ENCODE assay signal across 8 mouse cellular contexts in genomic region chr19:45058113-45058839, GRCm38 (mm10). TPM values are rescaled to one million over a fixed set of nuclear protein-coding genes. Genes with fewer than 3 reads are reported as not detected.
DNase-seq lines count a peak whose midpoint lies in the region; ATAC-seq and TF ChIP-seq lines count a peak whose summit lies in the region.

No protein-coding gene starts in this region.

- H3K36me3 ChIP-seq in G1E (replicated peaks), result peaks cover 16% of the 10 kb centered on the region
- peaks cover 22% of the 10 kb centered on the region for H3K36me3 ChIP-seq in forebrain, postnatal 0 days (ENCODE audit: insufficient read depth)
- H3K36me3 ChIP-seq in lung, embryonic 15.5 days, result 0 out of 2 replicates have a peak, but pooled peaks cover 4% of the 10 kb centered on the region

- peak overlapping the region; percentile 88 for H3K9ac ChIP-seq in forebrain, postnatal 0 days
- H3K9ac ChIP-seq in lung, embryonic 15.5 days, result peak overlapping the region; percentile 67

- no peaks in the 10 kb centered on the region for H3K27me3 ChIP-seq in G1E (ENCODE audit: insufficient read depth, low read length)
- H3K27me3 ChIP-seq in forebrain, postnatal 0 days (ENCODE audit: insufficient read depth, low read length), result no peaks in the 10 kb centered on the region
- no peaks in the 10 kb centered on the region for H3K27me3 ChIP-seq in lung, embryonic 15.5 days

- H3K9me3 ChIP-seq in G1E (replicated peaks), result no peaks in the 10 kb centered on the region
- no peaks in the 10 kb centered on the region for H3K9me3 ChIP-seq in forebrain, postnatal 0 days (ENCODE audit: low read length)
- no peaks in the 10 kb centered on the region for H3K9me3 ChIP-seq in lung, embryonic 15.5 days

- peak; percentile 60 for DNase-seq in G1E (ENCODE audit: low spot score)
- DNase-seq in cerebellum, adult 18-20 months, result peak; percentile 90 to 95
- peak; percentile 98 for DNase-seq in forebrain, postnatal 0 days
- DNase-seq in heart, postnatal 4 days, result peak; percentile 96
- peak; percentile 90 to 92 for DNase-seq in layer of hippocampus, adult 8-10 months (ENCODE audit: low spot score in 2 of 2)
- peak; percentile 90 for DNase-seq in ovary, adult 18-20 months (ENCODE audit: low spot score)
- DNase-seq in thymus, postnatal 0 days (ENCODE audit: low spot score), result peak; percentile 96

- H3K4me1 ChIP-seq in G1E (ENCODE audit: insufficient read depth, low read depth, low read length), result peaks cover 68% of the 10 kb centered on the region
- H3K4me1 ChIP-seq in forebrain, postnatal 0 days (ENCODE audit: insufficient read depth), result peaks cover 13% of the 10 kb centered on the region
- H3K4me1 ChIP-seq in lung, embryonic 15.5 days, result peaks cover 21% of the 10 kb centered on the region

- ATAC-seq in G1E (ENCODE audit: extremely low read depth, insufficient number of reproducible peaks, low FRiP score, poor library complexity, severe bottlenecking), result peak; percentile 86
- ATAC-seq in forebrain, postnatal 0 days, result peak; percentile 94
- peak; percentile 94 for ATAC-seq in lung, embryonic 15.5 days (ENCODE audit: borderline replicate concordance, extremely low read depth, low FRiP score, low TSS enrichment)

- peak overlapping the region; percentile 69 for H3K4me3 ChIP-seq in G1E (ENCODE audit: low read depth, low read length)
- H3K4me3 ChIP-seq in forebrain, postnatal 0 days (ENCODE audit: low read depth, low read length), result peak overlapping the region; percentile 64
- H3K4me3 ChIP-seq in lung, embryonic 15.5 days, result peak overlapping the region; percentile 53

- under 1% methylated on average over 34 of the region's 34 CpGs for WGBS in forebrain, postnatal 0 days
- under 1% methylated on average over 34 of the region's 34 CpGs for WGBS in lung, embryonic 15.5 days

- peak overlapping the region; percentile 98 for H3K27ac ChIP-seq in forebrain, postnatal 0 days (ENCODE audit: low read depth, low read length)
- H3K27ac ChIP-seq in lung, embryonic 15.5 days, result peak overlapping the region; percentile 97

- H3K4me2 ChIP-seq in forebrain, postnatal 0 days (ENCODE audit: low read depth), result peak overlapping the region; percentile 81
- peak overlapping the region; percentile 71 for H3K4me2 ChIP-seq in lung, embryonic 15.5 days

- TF ChIP-seq CTCF in G1E (IDR thresholded peaks at IDR 0.05; ENCODE audit: low read depth, low read length), result no peak
- TF ChIP-seq CTCF in forebrain, postnatal 0 days (IDR thresholded peaks at IDR 0.05; ENCODE audit: low read depth), result no peak

RNA-seq across cellular contexts. Expression of gene Sfxn3, which starts 11.0 kb away (rescaled TPM):
- total RNA-seq in G1E (2014; fragmentation: Nextera tagmentation), result 26.1 and 34.6 TPM in 2 replicates
- 7.4 TPM in 2 replicates for total RNA-seq in G1E (2017)
- 4.4 and 6.7 TPM in 2 replicates for polyA plus RNA-seq in G1E (2012)
- total RNA-seq in forebrain, postnatal 0 days (2014; rRNA removed), result 50.7 and 53.1 TPM in 2 replicates
- polyA plus RNA-seq in forebrain, postnatal 0 days (2015; fragmentation: Nextera tagmentation; extraction: Ambion mirVana), result 93.3 and 106 TPM in 2 replicates
- 10 to 100 TPM; 26.3 to 27.2 TPM for total RNA-seq in heart, postnatal 4 days (2021)
- 10 to 100 TPM; 93.2 to 96.3 (median 94.1) TPM for total RNA-seq in layer of hippocampus, adult 8-10 months (2022)
- 20.5 and 21.7 TPM in 2 replicates for polyA plus RNA-seq in lung, embryonic 15.5 days (2015; fragmentation: Nextera tagmentation; extraction: Ambion mirVana)
- 17.4 and 17.9 TPM in 2 replicates for polyA plus RNA-seq in thymus, postnatal 0 days (2015; fragmentation: Nextera tagmentation; extraction: Ambion mirVana)

RNA-seq across cellular contexts. Expression of gene Pdzd7, which starts 12.8 kb away (rescaled TPM):
- total RNA-seq in G1E (2014; fragmentation: Nextera tagmentation), result not detected in 2 replicates
- total RNA-seq in G1E (2017), result 0.05 TPM in 1 of 2 replicates, not detected in the other
- polyA plus RNA-seq in G1E (2012), result 0.02 and 0.04 TPM in 2 replicates
- total RNA-seq in forebrain, postnatal 0 days (2014; rRNA removed), result 5.2 and 6.4 TPM in 2 replicates
- polyA plus RNA-seq in forebrain, postnatal 0 days (2015; fragmentation: Nextera tagmentation; extraction: Ambion mirVana), result 1.6 and 1.9 TPM in 2 replicates
- total RNA-seq in heart, postnatal 4 days (2021), result not detected
- total RNA-seq in layer of hippocampus, adult 8-10 months (2022), result 1 to 10 TPM; 3.1 to 3.8 (median 3.4) TPM
- polyA plus RNA-seq in lung, embryonic 15.5 days (2015; fragmentation: Nextera tagmentation; extraction: Ambion mirVana), result 0.30 and 0.34 TPM in 2 replicates
- polyA plus RNA-seq in thymus, postnatal 0 days (2015; fragmentation: Nextera tagmentation; extraction: Ambion mirVana), result 0.05 and 0.08 TPM in 2 replicates

RNA-seq across cellular contexts. Expression of gene Kazald1, which starts 16.8 kb away (rescaled TPM):
- total RNA-seq in G1E (2014; fragmentation: Nextera tagmentation) (0.60 TPM in 1 of 2 replicates, not detected in the other), G1E (2017) (0.35 and 0.49 TPM in 2 replicates)
- polyA plus RNA-seq in G1E (2012), result 0.39 and 0.41 TPM in 2 replicates
- total RNA-seq in forebrain, postnatal 0 days (2014; rRNA removed), result 1.8 and 6.1 TPM in 2 replicates
- polyA plus RNA-seq in forebrain, postnatal 0 days (2015; fragmentation: Nextera tagmentation; extraction: Ambion mirVana), result 1.4 and 1.7 TPM in 2 replicates
- total RNA-seq in heart, postnatal 4 days (2021), result 1 to 10 TPM; 5.1 to 6.2 TPM
- total RNA-seq in layer of hippocampus, adult 8-10 months (2022), result 1 to 10 TPM; 1.7 to 2.6 (median 2.0) TPM
- polyA plus RNA-seq in lung, embryonic 15.5 days (2015; fragmentation: Nextera tagmentation; extraction: Ambion mirVana), result 4.9 and 6.4 TPM in 2 replicates
- polyA plus RNA-seq in thymus, postnatal 0 days (2015; fragmentation: Nextera tagmentation; extraction: Ambion mirVana), result 9.0 and 10.8 TPM in 2 replicates

RNA-seq across cellular contexts. Expression of gene Lzts2, which starts 44.1 kb away (rescaled TPM):
- total RNA-seq in G1E (2014; fragmentation: Nextera tagmentation) (25.6 and 32.7 TPM in 2 replicates), G1E (2017) (21.7 and 28.5 TPM in 2 replicates)
- 122 and 157 TPM in 2 replicates for polyA plus RNA-seq in G1E (2012)
- 26.6 and 29.3 TPM in 2 replicates for total RNA-seq in forebrain, postnatal 0 days (2014; rRNA removed)
- 14.6 and 15.0 TPM in 2 replicates for polyA plus RNA-seq in forebrain, postnatal 0 days (2015; fragmentation: Nextera tagmentation; extraction: Ambion mirVana)
- total RNA-seq in heart, postnatal 4 days (2021), result 10 to 100 TPM; 52.6 to 68.0 TPM
- 10 to 100 TPM; 31.0 to 38.3 (median 33.3) TPM for total RNA-seq in layer of hippocampus, adult 8-10 months (2022)
- polyA plus RNA-seq in lung, embryonic 15.5 days (2015; fragmentation: Nextera tagmentation; extraction: Ambion mirVana), result 75.9 and 81.8 TPM in 2 replicates
- 12.5 and 13.2 TPM in 2 replicates for polyA plus RNA-seq in thymus, postnatal 0 days (2015; fragmentation: Nextera tagmentation; extraction: Ambion mirVana)

RNA-seq across cellular contexts. Expression of gene Mrpl43, which starts 52.0 kb away (rescaled TPM):
- 35.6 and 41.8 TPM in 2 replicates for total RNA-seq in G1E (2014; fragmentation: Nextera tagmentation)
- 39.7 and 42.2 TPM in 2 replicates for total RNA-seq in G1E (2017)
- polyA plus RNA-seq in G1E (2012), result 91.6 and 94.7 TPM in 2 replicates
- 60.6 and 62.2 TPM in 2 replicates for total RNA-seq in forebrain, postnatal 0 days (2014; rRNA removed)
- 85.7 and 99.2 TPM in 2 replicates for polyA plus RNA-seq in forebrain, postnatal 0 days (2015; fragmentation: Nextera tagmentation; extraction: Ambion mirVana)
- 10 to 100 TPM; 45.3 to 45.5 TPM for total RNA-seq in heart, postnatal 4 days (2021)
- 10 to 100 TPM; 31.8 to 45.4 (median 39.1) TPM for total RNA-seq in layer of hippocampus, adult 8-10 months (2022)
- polyA plus RNA-seq in lung, embryonic 15.5 days (2015; fragmentation: Nextera tagmentation; extraction: Ambion mirVana), result 70.1 and 70.8 TPM in 2 replicates
- 89.1 and 102 TPM in 2 replicates for polyA plus RNA-seq in thymus, postnatal 0 days (2015; fragmentation: Nextera tagmentation; extraction: Ambion mirVana)

Comparison
In these comparisons a context has a peak if more than half of its experiments do, and no peak if none do; other contexts are left out.
1. Peak in every context shown above with its lines: DNase-seq, ATAC-seq, H3K4me3 ChIP-seq and H3K27ac ChIP-seq.